Mouse (Mus musculus): ENCODE results near the gene 4930404N11Rik. TPM values are rescaled to one million over a fixed set of nuclear protein-coding genes. Genes with fewer than 3 reads are reported as not detected.
A peak's percentile ranks its signal among the peaks of the same experiment; 100 is the strongest.

4930404N11Rik gene
- total RNA-seq, 2 experiments from 2014 or later: 0.92 to 1.0 TPM

DNA sequence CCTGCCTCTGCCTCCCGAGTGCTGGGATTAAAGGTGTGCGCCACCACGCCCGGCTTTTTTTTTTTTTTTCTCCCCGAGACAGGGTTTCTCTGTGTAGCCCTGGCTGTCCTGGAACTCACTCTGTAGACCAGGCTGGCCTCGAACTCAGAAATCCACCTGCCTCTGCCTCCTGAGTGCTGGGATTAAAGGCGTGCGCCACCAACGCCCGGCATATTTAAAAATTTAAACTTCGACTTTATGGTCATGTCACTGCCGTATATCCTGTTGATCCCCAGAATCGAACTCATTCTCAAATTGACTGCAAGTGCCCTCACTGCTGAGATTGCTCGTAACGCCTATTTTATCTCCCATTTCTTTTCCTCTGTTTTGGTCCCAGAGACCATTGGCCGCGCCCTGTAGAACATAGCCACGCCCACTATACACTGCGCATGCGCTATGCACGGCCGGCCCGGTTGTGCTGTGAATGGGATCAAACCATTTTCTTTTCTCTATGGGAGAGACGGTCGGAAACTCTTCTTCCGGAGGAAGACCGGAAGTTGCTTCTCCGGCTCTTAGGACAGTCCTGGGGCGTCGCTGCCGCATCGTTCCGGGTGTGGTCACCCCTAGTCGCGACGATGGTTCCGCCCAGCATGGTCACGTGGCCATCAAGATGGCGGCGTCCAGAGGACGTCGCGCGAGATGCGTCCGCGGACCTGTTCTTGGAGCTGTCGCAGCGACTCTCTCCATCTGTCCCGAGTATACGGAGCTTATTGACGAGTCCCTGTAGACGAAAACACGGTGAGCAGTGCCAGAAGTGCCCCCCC, 18.4 kb upstream of the 4930404N11Rik start, which contains the start of the genes Dohh and Gm48551:
TSS of gene Dohh (plus strand) at position 627 of the 803 bp plus-strand sequence.
TSS of gene Gm48551 (plus strand) at position 665 of the 803 bp plus-strand sequence.
- peak; percentile 98 to 99 for DNase-seq (ENCODE audit: low spot score in 2 of 2)

DNA sequence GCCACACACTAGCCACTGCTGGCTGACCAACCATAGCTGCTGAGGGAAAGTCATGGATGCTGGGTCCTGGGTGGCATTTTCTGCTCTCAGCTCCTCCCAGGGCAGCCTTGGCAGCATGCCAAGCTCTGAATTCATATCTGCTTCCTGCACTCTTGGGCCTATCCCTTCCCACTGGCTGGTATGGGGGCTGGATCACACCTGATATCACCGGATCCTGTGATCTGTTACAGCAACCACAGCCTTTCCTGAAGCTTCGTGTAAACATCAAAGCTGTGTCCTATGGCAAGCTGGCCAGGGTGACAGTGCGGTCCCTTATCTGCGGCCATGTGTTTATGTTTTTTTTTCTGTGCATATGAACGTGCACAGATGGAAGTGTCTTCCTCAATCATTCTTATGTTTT, 16.4 kb upstream of the 4930404N11Rik start:
- DNase-seq (ENCODE audit: low spot score in 2 of 2): no peak

DNA sequence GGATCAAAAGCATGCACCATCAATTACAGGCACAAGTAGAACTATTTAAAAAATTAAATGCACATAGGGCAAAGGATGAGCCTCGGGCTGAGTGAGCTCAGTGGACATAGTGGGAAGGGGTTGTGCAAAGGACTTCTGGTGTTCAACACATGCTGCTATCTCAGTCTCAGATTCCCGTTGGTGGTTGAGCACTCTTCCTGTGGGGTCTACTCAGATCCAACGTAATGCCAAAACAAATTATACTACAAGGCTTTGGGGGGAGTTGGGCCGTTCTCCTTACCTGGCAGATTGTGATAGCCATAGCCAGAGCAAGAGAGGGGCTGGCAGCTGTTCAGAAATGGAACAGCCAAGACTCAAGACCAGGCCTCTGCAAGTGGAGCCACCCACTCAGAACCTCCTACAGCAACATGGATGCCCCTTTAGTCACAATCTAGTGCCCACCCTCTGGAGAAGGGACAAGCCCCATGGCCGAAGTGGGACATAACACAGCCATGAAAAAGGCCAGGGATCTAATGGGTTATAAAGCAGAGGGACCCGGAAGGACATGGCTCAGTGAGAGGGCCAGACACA, 14.3 kb upstream of the 4930404N11Rik start:
- DNase-seq (ENCODE audit: low spot score in 2 of 2): no peak

DNA sequence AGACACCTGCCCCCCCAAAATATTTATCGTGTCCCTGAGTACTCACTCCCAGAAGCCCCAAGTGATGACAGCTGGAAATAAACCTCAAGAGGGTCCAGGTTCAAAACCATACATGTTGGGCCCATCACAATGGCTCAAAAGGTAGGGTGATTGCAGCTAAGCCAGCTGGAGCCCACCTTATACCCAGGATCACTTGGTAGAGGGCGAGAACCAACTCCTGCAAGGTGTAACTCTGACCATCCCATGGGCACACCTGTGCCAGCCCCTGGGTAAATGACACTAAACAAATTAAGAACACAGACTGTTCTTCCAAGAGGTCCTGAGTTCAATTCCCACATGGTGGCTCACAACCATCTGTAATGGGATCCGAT, 13.6 kb upstream of the 4930404N11Rik start:
- DNase-seq (ENCODE audit: low spot score in 2 of 2): no peak

DNA sequence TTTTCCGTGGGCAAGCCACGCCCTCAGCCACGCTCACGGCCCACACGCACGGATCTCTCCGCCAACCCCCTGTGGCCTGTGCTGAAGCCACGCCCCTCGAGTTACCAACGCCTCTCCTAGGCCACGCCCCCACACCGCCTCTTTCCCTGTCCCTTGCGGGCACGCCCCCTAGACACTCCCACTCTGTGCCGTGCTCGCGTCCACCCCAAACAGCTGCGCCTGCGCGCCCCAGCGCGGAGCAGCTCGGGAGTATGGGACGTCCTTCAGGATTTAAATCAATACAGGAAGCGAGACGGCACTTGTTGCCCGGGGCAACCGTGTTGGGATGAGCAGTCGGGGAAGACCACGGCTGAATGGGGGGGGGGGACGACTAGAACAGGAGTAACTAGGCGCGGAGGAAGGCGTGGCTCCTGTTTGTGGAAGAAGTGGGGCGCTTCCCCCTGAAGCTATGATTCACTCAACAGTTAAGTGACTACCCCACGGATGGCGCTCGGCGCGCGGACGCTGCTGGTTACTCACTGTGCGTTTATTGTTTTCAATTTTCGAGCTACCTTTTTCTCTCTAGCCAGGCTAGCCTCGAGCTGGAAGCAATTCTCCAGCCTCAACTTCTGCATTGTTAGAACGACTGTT, 13.1 kb upstream of the 4930404N11Rik start:
- peak; percentile 100 for DNase-seq (ENCODE audit: low spot score in 2 of 2)

DNA sequence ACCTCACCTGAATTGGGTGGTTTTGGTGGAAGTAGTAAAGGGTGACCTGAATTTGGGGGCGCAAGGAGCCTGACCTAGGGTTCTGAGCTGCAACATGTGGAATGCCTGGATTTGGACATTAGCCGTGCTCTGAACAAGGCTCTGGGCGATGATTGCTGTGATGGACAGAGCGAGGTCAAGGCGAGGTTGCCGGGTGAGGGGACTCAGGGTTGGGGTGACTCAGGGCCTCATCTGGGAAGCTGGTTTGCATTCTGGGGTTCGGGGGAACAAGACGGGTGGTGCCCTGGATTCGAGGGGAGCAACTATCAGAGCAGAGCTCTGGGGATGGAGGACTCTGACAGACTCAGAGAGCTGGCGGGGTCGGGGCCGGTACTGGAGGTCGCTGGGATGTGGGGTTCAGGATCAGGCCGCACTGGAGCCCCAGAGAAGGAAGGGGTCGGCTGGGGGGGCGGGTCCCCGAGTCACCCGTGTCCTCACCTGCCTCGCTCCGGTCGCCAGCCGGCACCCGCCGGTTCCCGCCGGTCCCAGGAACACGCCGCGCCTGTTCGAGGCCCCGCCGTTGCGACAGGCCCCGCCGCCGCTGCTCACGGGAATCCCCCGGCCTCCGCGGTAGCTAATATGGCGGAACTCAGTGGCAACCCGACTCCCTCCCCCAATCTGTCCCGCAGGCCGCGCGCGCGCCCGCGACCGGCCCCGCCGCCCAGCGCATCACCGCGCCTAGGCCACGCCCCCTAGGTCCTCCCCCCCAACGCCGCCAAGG, 12.4 kb upstream of the 4930404N11Rik start, which contains the start of gene Fzr1:
TSS of gene Fzr1 (minus strand) at position 724 of the 760 bp plus-strand sequence.
- DNase-seq (ENCODE audit: low spot score in 2 of 2): no peak

DNA sequence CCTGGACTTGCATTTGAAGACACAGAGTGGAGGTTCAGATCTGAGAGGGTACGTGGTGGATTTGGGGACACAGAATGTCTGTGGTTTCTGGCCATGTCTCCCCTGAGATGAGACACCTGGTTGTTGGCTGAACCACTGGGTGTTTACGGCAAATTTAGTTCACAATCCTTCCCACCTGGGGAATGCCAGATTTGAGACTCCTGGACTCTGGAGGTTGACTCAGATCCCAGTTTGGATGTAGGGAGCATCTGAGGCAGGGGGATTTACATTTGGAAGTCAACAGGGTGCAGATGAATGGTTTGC, 11.7 kb upstream of the 4930404N11Rik start:
- no peak for DNase-seq (ENCODE audit: low spot score in 2 of 2)

DNA sequence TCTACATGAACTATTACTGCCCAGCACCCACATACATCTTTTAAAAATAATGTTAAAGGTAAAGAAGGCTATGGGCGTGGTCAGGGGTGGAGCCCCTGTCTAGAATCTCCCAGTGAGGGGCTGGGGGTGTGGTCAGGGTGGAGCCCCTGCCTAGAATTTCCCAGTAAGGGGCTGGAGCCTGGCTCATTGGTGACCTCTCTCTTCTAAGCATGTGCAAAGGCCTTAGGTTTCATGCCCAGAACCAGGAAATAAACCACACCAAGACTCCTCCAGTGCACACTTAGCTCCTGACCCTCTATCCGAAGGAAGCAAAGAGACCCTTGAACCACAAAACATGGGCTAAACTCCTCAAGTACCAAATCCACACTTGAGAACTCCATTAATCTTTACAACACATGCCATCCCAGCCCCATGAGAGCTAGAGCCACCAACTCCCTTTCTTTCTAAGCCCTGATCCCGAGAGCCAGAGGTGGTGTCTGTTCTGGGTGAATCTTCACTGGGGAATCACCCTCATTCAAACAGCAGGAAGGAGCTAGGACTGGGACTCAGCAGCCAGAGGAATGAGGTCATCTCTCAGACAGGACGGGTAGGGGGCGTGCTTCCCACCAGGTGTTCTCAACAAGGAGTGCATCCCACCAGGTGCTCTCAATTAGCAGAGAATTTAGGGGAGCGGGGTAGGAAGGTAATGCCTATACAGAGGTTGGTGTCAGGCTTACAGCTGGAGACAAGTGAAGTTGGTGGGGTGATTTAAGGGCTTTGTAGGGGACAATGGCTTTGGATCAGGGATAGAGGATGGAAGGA, 11.1 kb upstream of the 4930404N11Rik start:
- DNase-seq (ENCODE audit: low spot score in 2 of 2): no peak

DNA sequence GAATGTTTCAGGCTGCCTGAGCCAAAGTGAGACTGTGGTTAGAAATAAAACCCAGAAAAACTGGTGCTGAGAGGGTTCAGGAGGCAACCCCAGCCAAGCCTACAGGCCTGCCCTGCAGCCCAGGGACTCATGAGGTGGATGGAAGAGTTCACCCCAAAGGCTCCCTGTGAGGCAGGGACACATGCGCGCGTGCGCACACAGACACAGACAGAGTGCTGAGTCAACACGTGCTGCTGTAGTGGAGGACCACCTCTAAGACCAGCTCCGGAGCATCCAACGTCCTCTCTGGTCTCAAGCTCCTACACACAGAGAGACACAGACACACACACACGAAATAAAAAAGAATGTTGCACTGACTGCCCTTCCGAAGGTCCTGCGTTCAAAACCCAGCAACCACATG, 9.7 kb upstream of the 4930404N11Rik start:
- DNase-seq (ENCODE audit: low spot score in 2 of 2): no peak

DNA sequence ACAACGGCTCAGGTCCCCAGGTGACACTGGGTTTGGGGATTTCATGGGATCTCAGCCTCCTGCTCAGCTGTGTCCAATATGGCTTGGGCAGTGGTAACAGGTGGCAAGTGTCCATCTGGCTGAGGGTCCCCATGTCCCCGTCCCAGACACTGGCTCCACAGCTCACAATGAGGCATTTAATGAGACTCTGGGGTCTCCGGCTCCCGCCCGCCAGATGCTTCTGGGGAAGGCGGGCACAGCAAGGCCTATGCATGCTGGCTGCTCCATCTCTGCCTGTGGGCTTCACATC, 1.5 kb upstream of the 4930404N11Rik start:
- no peak for DNase-seq (ENCODE audit: low spot score in 2 of 2)

DNA sequence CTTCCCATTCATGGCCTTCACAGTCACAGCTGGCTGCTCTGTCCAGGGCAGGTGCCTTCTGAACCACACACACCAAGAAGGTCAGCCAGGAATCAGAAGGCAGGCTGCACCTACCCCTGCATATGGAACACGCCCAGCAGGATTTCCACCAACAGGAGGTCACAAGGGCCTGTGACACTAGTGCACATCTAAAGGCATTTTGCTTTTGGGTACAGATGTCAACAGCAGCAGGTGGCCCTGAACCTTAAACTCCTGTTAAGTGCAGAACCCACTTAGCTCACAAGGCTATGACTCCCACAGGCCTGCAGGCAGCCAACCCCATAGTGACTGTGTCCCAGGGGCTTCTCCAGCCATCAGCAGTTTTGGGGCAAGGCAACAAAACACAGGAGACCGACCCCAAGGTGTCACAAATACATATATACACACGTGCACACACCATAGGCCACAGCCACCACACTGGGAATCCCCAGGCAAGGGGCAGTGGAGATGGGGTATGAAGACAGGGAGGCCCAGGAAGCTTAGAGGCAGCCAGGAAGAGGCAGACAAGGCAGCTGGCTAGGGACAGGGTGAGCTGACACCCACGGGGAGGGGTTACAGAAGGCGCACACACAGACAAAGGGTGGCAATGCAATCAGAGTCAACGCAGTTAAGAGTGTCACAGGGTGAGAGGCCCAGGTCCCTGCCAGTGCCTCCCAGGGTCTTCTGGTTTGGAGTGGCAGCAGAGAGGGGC, 1.0 kb upstream of the 4930404N11Rik start:
- DNase-seq (ENCODE audit: low spot score in 2 of 2): no peak

DNA sequence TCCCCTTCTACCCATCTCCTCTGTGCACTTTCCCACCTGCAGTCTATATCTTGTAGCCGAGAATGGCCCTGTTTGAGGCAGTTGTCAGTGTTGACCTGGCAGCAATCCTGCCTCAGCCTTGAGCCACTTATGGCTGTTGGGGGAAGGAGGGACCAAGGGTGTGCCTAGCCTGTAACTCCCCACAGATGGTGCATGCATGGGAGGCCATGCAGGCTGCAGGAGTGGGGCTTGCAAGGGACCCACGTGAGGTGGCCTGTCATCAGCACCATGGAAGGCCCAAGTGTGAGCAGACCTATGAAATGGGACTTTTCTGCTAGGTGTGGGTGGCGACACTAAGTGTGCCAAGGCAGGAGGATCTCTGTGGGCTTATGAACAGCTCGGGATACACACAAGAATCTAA, 543 bp downstream of the 4930404N11Rik start:
- DNase-seq (ENCODE audit: low spot score in 2 of 2): no peak

DNA sequence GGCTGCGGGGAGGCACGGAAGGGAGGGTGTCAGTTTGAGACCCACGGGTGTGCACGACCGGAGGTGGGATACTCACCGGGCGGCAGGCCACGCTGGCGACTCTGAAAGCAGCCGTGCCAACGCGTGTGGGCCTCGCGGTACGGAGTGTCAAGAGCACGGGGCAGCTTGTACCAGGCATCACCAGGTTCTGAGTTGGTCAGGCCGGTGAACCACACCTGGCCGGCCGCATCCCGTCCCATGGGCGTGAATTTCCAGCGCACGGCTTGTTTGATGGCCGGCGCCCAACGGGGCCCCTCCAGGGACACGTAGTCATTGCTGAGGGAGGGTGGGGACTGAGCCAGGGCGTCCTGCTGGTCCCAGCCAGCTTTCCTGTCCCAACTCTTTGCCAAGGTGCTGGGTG, 950 bp downstream of the 4930404N11Rik start:
- DNase-seq (ENCODE audit: low spot score in 2 of 2): no peak

DNA sequence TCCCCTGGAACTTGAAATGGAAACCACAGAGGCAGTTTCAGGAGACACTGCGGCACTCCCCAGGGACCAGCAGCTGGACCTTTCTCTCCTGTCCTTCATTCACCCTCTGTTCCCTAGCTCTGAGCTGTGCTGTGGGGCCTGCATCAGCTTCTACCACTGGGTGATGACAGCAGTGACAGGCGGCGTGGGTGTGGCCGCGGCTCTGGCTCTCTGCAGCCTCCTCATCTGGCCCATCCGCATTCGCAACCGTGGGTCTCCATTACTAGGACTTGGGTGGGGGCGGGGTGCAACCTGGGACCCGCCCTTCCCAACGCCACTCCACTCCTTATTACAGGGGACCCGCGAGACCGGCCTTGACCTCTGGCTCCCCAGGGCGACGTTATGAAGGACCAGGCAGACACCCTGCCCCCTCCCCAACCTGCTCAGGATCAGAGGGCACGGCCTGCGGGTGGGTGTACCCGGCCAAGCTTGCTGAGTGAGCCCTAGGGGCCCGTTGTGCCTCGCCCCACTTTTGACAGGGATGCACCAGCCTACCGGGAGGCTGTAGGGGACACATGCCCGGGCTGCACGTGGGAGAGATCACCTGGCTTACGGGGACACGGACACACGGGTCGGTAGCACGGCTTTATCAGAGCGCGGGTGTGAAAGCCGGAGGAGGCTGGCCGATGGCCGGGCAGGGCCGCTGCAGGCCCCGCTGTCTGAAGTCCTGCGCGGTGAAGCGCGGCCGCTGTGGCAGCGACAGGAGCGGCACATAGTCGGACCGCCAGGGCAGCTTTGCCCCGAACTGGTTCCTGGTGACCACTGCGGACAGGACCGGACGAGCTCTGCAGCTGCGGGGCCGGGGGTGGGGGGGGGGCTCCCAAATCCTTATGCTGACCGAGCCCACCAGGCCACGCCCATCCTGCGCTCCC, 1.9 kb downstream of the 4930404N11Rik start:
- no peak for DNase-seq (ENCODE audit: low spot score in 2 of 2)

DNA sequence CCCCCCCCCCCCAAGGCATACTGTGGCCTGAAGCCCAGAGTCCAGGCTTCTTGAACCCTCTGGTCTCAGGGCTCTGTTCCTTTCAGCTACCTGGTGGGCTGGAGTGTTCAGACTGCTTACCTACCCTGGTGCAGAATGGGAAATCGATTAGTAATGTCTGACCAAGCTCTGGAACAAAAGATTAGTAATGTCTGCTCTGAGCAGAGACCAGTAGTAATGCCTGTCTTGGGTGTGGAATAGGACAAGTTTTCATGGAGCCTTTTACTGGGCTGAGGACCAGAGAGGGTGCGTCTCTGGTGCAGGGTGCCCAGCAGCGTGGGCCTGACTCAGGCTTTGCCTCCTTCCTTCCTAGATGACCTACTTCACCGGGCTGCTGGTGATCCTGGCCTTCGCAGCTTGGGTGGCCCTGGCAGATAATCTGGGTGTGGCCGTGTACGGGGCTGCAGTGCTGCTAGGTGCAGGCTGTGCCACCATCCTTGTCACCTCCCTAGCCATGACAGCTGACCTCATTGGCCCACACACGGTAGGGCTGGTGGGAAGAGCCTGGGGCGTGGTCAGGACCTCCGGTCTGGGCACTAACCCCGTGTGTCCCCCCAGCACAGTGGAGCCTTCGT, 3.2 kb downstream of the 4930404N11Rik start:
- DNase-seq (ENCODE audit: low spot score in 2 of 2): no peak

DNA sequence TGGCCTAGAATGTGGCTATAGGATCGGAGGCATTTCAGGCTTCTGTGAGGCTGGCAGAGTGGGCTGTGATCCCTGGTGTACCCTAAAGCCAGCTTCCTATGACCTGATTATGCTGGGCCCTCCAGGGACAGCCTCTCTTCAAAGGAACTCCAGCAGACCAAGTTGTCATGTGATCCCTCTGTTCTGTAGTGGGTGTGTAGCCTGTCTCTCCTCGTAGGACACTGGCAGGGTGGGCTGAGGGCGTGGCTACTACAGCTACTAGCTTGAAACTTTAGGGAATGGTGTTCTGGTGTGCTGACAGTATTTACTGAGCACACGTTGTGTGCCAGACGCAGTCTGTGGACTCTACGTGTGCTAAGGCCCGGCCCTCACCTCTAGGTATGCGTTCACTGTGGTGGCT, 4.9 kb downstream of the 4930404N11Rik start:
- DNase-seq (ENCODE audit: low spot score in 2 of 2): no peak

DNA sequence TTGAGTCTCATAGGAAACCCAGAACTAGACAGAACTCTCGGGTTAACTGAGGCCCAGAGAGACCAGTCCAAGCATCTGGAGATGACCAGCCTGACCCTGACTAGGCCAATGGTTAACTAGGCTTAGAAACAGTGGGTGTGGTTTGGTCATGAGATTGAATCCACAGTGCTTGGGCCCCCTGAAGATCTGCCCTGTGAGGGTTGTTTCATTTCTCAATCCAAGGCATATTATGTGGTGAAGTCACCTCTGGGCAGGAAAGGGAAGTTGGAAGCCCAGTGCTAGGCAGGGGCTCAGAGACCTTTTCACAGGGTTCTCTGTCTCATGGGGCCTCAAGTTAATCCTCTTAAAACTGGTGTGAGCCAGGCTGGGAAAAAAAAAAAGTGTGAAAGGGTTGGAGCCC, 6.8 kb downstream of the 4930404N11Rik start:
- no peak for DNase-seq (ENCODE audit: low spot score in 2 of 2)

DNA sequence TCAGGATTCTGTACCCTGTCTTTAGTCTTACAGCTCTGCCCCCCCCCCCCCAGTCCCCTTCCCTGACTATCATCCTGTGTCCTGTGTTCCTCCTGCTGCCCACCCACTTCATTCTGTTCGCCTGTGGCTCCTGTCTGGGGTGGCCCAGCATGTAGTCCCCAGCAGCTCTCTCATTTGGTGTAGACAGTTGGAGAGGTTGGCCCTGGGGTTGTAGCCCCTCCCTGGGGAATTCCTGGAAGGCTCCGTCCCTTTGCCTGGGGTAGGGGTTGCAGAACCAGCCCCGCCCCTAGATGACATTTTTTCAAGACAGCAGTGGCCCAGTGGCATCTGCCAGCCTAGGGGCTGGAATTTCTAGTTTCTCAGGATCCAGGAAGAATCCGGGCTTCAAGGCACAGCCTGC, 7.4 kb downstream of the 4930404N11Rik start:
- no peak for DNase-seq (ENCODE audit: low spot score in 2 of 2)

Measured in layer of hippocampus, postnatal 14 days (tissue).